25 mouse cellular contexts compared by ENCODE assay signal in genomic region chr3:58224696-58225095, GRCm38 (mm10).
A peak's percentile ranks its signal among the peaks of the same experiment; 100 is the strongest.
DNase-seq lines count a peak whose midpoint lies in the region; ATAC-seq and TF ChIP-seq lines count a peak whose summit lies in the region.
"Had no signal": no experiment of that assay in that cellular context is flagged by ENCODE, and none has a peak within 500 bp of the region (broad histone marks: within the 10 kb centered on the region; RNA-seq: fewer than 3 reads in every experiment).

No protein-coding gene starts in this region.

- H3K9me3 ChIP-seq in kidney, embryonic 14.5 days (ENCODE audit: control insufficient read depth, low read length): no peaks in the 10 kb centered on the region
- no peaks in the 10 kb centered on the region for H3K9me3 ChIP-seq in kidney, embryonic 15.5 days (replicated peaks)
- no peaks in the 10 kb centered on the region for H3K9me3 ChIP-seq in liver, embryonic 11.5 days (ENCODE audit: control insufficient read depth, low read length)
- H3K9me3 ChIP-seq: embryonic facial prominence, embryonic 10.5 days; embryonic facial prominence, embryonic 12.5 days; forebrain, embryonic 13.5 days; G1E had no signal

- no peak for ATAC-seq in kidney, embryonic 14.5 days (ENCODE audit: low FRiP score, low TSS enrichment)
- no peak for ATAC-seq in kidney, embryonic 15.5 days (replicated peaks; ENCODE audit: low FRiP score)
- ATAC-seq in liver, embryonic 11.5 days (replicated peaks; ENCODE audit: low FRiP score): no peak
- ATAC-seq: activated CD4-positive, CD25-positive, alpha-beta regulatory T cell, adult 4 months; CD4-positive, CD25-positive, alpha-beta regulatory T cell, adult 4 months; forebrain, embryonic 13.5 days; Patski had no signal

- TF ChIP-seq CTCF in liver, adult 2 months (IDR thresholded peaks at IDR 0.05; ENCODE audit: low read depth, low read length): no peak

- H3K4me1 ChIP-seq in kidney, embryonic 14.5 days (ENCODE audit: control insufficient read depth, insufficient read depth, low read length): no peaks in the 10 kb centered on the region
- H3K4me1 ChIP-seq in kidney, embryonic 15.5 days: 0 out of 2 replicates have a peak, but pooled peaks cover 4% of the 10 kb centered on the region
- peaks cover 5% of the 10 kb centered on the region; the same call in 1 of the 2 replicates for H3K4me1 ChIP-seq in liver, adult 2 months (ENCODE audit: control insufficient read depth, insufficient read depth, low read length)
- no peaks in the 10 kb centered on the region for H3K4me1 ChIP-seq in liver, embryonic 11.5 days (replicated peaks; ENCODE audit: control insufficient read depth, insufficient read depth, low read length)
- H3K4me1 ChIP-seq: embryonic facial prominence, embryonic 10.5 days; embryonic facial prominence, embryonic 12.5 days; forebrain, embryonic 13.5 days had no signal

- H3K36me3 ChIP-seq in kidney, embryonic 14.5 days (ENCODE audit: control insufficient read depth, insufficient read depth, low read length): no peaks in the 10 kb centered on the region
- H3K36me3 ChIP-seq in kidney, embryonic 15.5 days: no peaks in the 10 kb centered on the region
- H3K36me3 ChIP-seq in liver, adult 2 months (ENCODE audit: control insufficient read depth, insufficient read depth, low read length): no peaks in the 10 kb centered on the region
- H3K36me3 ChIP-seq in liver, embryonic 11.5 days (ENCODE audit: control insufficient read depth, insufficient read depth, low read length): no peaks in the 10 kb centered on the region
- H3K36me3 ChIP-seq: embryonic facial prominence, embryonic 10.5 days; embryonic facial prominence, embryonic 12.5 days; G1E had no signal

- no peak overlapping the region for H3K4me2 ChIP-seq in kidney, embryonic 14.5 days (replicated peaks; ENCODE audit: low read depth, low read length)
- no peak overlapping the region for H3K4me2 ChIP-seq in kidney, embryonic 15.5 days
- no peak overlapping the region for H3K4me2 ChIP-seq in liver, embryonic 11.5 days
- H3K4me2 ChIP-seq: embryonic facial prominence, embryonic 12.5 days; forebrain, embryonic 13.5 days had no signal

- no peaks in the 10 kb centered on the region for H3K79me2 ChIP-seq in liver, adult 2 months (ENCODE audit: control insufficient read depth, insufficient read depth, low read length)

- no peaks in the 10 kb centered on the region for H3K27me3 ChIP-seq in kidney, embryonic 14.5 days (ENCODE audit: control insufficient read depth, insufficient read depth, low read length)
- no peaks in the 10 kb centered on the region for H3K27me3 ChIP-seq in kidney, embryonic 15.5 days
- no peaks in the 10 kb centered on the region for H3K27me3 ChIP-seq in liver, adult 2 months (ENCODE audit: control insufficient read depth, insufficient read depth, low read length)
- H3K27me3 ChIP-seq in liver, embryonic 11.5 days (replicated peaks; ENCODE audit: control insufficient read depth, insufficient read depth, low read length): no peaks in the 10 kb centered on the region
- H3K27me3 ChIP-seq: CH12.LX; embryonic facial prominence, embryonic 12.5 days; forebrain, embryonic 13.5 days; Patski had no signal

- DNase-seq in kidney, adult 11 months: peak; percentile 39
- DNase-seq in kidney, postnatal 25 days: no peak
- DNase-seq in kidney, adult 8-10 months: peak; percentile 4 to 53
- no peak for DNase-seq in kidney, postnatal 4 days
- DNase-seq in liver, adult 2 months (ENCODE audit: extremely low read depth, low read depth, low spot score): peak; percentile 43
- DNase-seq in liver, embryonic 11.5 days (ENCODE audit: low spot score): no peak
- DNase-seq: adrenal gland, adult 8-10 months; adrenal gland, postnatal 14 days; adrenal gland, postnatal 36 days; B cell, adult 2 months; cerebellum, adult 11-12 months; cerebellum, adult 2 months; cerebellum, adult 9-10 months; cerebellum, postnatal 10 days; cerebellum, postnatal 25 days had no signal

- no peak for TF ChIP-seq POLR2A in liver, adult 2 months (IDR thresholded peaks at IDR 0.05; ENCODE audit: extremely low read depth, insufficient read depth, low read length)

- H3K27ac ChIP-seq in kidney, embryonic 14.5 days (ENCODE audit: low read depth, low read length): no peak overlapping the region
- H3K27ac ChIP-seq in kidney, embryonic 15.5 days: 0 out of 2 replicates have a peak overlapping the region, but pooled peaks have one; percentile 28
- H3K27ac ChIP-seq in liver, adult 2 months (replicated peaks; ENCODE audit: insufficient read depth, low read depth, low read length): no peak overlapping the region
- no peak overlapping the region for H3K27ac ChIP-seq in liver, embryonic 11.5 days (ENCODE audit: low read depth, low read length)
- H3K27ac ChIP-seq: embryonic facial prominence, embryonic 10.5 days; embryonic facial prominence, embryonic 12.5 days; forebrain, embryonic 13.5 days had no signal

- no peak overlapping the region for H3K4me3 ChIP-seq in kidney, embryonic 14.5 days (ENCODE audit: low read length)
- no peak overlapping the region for H3K4me3 ChIP-seq in kidney, embryonic 15.5 days (replicated peaks)
- no peak overlapping the region for H3K4me3 ChIP-seq in liver, adult 2 months (ENCODE audit: insufficient read depth, low read depth, low read length)
- H3K4me3 ChIP-seq in liver, embryonic 11.5 days (ENCODE audit: low read depth, low read length): no peak overlapping the region
- H3K4me3 ChIP-seq: embryonic facial prominence, embryonic 10.5 days; embryonic facial prominence, embryonic 12.5 days; forebrain, embryonic 13.5 days had no signal

- WGBS in kidney, embryonic 14.5 days: 64% methylated on average over 2 of the region's 2 CpGs
- WGBS in kidney, embryonic 15.5 days: 69% methylated on average over 2 of the region's 2 CpGs
- 22% methylated on average over 2 of the region's 2 CpGs for WGBS in liver, adult 2 months
- WGBS in liver, embryonic 11.5 days: 77% methylated on average over 2 of the region's 2 CpGs

- no peak overlapping the region for H3K9ac ChIP-seq in kidney, embryonic 14.5 days (ENCODE audit: low read depth, low read length)
- no peak overlapping the region for H3K9ac ChIP-seq in kidney, embryonic 15.5 days
- H3K9ac ChIP-seq in liver, adult 2 months (ENCODE audit: low read depth, low read length): no peak overlapping the region
- H3K9ac ChIP-seq in liver, embryonic 11.5 days (ENCODE audit: low read depth, low read length): no peak overlapping the region
- H3K9ac ChIP-seq: embryonic facial prominence, embryonic 12.5 days; forebrain, embryonic 13.5 days had no signal

Comparison
In these comparisons a context has a peak if more than half of its experiments do, and no peak if none do; other contexts are left out.
1. DNase-seq: peak in kidney, adult 11 months (single experiment), kidney, adult 8-10 months (2 of 2) and liver, adult 2 months (single experiment); none in kidney, postnatal 25 days (0 of 2), kidney, postnatal 4 days (0 of 2) and liver, embryonic 11.5 days (single experiment).